Mouse (Mus musculus) hematopoietic stem cell, adult 5-6 weeks (primary cell): ENCODE measurements around the gene Pum3. TPM values are rescaled to one million over a fixed set of nuclear protein-coding genes. Genes with fewer than 3 reads are reported as not detected.

Experiments
- ATAC-seq, 2 experiments: fragments of 125-278 bp in 1 of 2; replicated peaks in 1 of 2; 2 replicates each; pipeline ENCODE4 v1.8.0; 2016 to 2017; ENCODE audit warnings: inconsistent platforms in 2 of 2, mild to moderate bottlenecking in 2 of 2, moderate number of reproducible peaks in 2 of 2, low read depth in 1 of 2, moderate TSS enrichment in 1 of 2; ENCODE audit not compliant: low FRiP score in 2 of 2, poor library complexity in 2 of 2, severe bottlenecking in 2 of 2, insufficient read depth in 1 of 2, low TSS enrichment in 1 of 2
- total RNA-seq: library from RNA; stranded (forward); fragments of 172-1452, 232-1000 nt; gene quantifications from 2 replicates; pipeline ENCODE4 v1.2.3, GENCODE M21; 2017

Gene Pum3
- total RNA-seq, 1 experiment from 2014 or later: 223 TPM

DNA sequence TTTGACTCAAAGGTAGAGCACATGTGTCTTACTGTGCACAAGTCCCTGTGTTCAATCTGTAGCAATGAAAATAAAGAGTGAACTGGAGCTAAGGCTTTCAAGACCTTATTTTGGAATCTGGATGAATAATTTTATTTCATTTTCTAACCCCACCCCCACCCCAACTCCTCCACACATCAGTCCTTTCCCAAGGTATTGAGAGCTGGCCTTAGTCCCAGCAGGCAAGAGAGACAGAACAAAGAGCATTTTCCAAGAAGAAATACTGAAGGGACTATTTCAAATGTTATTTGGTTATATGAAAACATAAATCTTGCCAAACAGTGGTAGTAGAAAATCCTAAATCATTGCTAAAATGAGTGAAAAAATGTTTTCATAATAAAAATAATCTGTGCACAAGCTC, 69.2 kb downstream of the Pum3 start:
- no peak for ATAC-seq

DNA sequence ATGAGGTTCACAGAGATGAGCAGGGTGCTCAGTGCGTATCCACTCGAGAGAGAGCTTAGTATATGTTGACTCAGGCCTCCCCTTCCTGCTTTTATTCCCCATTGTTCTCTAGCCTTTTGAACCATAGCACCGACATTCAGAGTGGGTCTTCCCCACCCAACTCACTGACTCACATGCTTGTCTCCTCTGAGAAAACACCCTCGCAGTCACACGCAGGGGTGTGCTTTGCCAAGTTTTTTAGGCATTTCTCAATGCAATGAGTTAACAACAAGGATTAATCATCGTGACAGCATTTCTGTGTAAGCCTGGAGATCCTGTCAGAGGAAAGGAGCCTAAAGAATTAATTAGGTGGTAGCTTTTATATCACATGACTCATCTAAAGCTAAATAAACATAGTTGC, 77.9 kb downstream of the Pum3 start:
- no peak for ATAC-seq

GRCm38 (mm10) chr19:27346501-27346900, 83.1 kb downstream of the Pum3 start:
- ATAC-seq: no peak

Other genes with a start within 250 kb of the Pum3 start
- 33.6 and 48.8 TPM in 2 replicates for gene Vldlr, start 213.3 kb downstream of the Pum3 start, total RNA-seq
- not detected in 2 replicates for gene Kcnv2, start 107.2 kb downstream of the Pum3 start, total RNA-seq